Mouse (Mus musculus) heart, adult 11 months (tissue): ENCODE results near the gene Mdm2.

Experiments
- DNase-seq: peaks from one replicate; pipeline ENCODE4 v3.0.0; 2022

The Mdm2 gene

GRCm38 (mm10) chr10:117639899-117640594 is 70.5 kb downstream of the Mdm2 start:
- peak; percentile 93 for DNase-seq

DNA sequence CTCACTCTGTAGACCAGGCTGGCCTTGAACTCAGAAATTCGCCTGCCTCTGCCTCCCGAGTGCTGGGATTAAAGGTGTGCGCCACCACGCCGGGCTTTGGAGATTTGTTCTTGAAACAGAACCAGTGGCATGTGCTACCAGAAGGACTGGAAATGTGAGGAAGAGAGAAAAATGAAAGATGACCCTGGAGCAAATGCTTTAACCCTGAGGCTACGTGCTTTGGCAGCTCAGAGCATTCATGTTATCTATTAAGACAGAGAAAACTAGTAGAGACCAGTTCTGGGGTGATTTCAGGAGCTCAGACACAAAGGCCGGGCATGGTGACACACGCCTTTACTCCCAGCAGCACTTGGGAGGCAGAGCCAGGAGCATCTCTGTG is 71.3 kb downstream of the Mdm2 start:
- no peak for DNase-seq
